Mouse (Mus musculus) midbrain, embryonic 14.5 days (tissue): Measurements from ENCODE around the gene Cst11. TPM values are rescaled to one million over a fixed set of nuclear protein-coding genes. Genes with fewer than 3 reads are reported as not detected.
"Not testable (repeated sequence)": the region's sequence is repeated elsewhere in the genome, so short reads cannot be mapped to it uniquely, and the experiment has no call there.

ENCODE experiments used
- ATAC-seq: fragments of 200-750 bp; cut with Nextera tagmentation; 2 replicates; pipeline ENCODE4 v1.8.0; 2017; ENCODE audit warnings: moderate number of reproducible peaks, moderate library complexity; ENCODE audit not compliant: low FRiP score, low TSS enrichment
- DNase-seq: peaks from one replicate; pipeline ENCODE4 v3.0.0-alpha.2; 2015
- H3K27ac ChIP-seq: fragments of 300-500 bp; sonication (generic); replicated peaks from 2 replicates; pipeline ENCODE4 v1.5.1; 2014; ENCODE audit warnings: mild to moderate bottlenecking, low read depth, low read length, moderate library complexity
- H3K27me3 ChIP-seq: fragments of 300-500 bp; sonication (generic); 2 replicates; pipeline ENCODE4 v1.6.1; 2014; ENCODE audit warnings: low read length, control low read depth, mixed read lengths; ENCODE audit not compliant: control insufficient read depth, insufficient read depth
- H3K36me3 ChIP-seq: fragments of 300-500 bp; sonication (generic); 2 replicates; pipeline ENCODE4 v1.6.1; 2014; ENCODE audit warnings: low read length, control low read depth; ENCODE audit not compliant: control insufficient read depth, insufficient read depth
- H3K4me1 ChIP-seq: fragments of 300-500 bp; sonication (generic); 2 replicates; pipeline ENCODE4 v1.6.1; 2014; ENCODE audit warnings: mild to moderate bottlenecking, antibody characterized with exemption, low read length, control low read depth; ENCODE audit not compliant: control insufficient read depth, insufficient read depth
- H3K4me2 ChIP-seq: fragments of 300-500 bp; sonication (generic); 2 replicates; pipeline ENCODE4 v1.6.1; 2014; ENCODE audit warnings: mild to moderate bottlenecking, low read length, moderate library complexity
- H3K4me3 ChIP-seq: fragments of 300-500 bp; sonication (generic); replicated peaks from 2 replicates; pipeline ENCODE4 v1.5.1; 2014; ENCODE audit warnings: low read depth, low read length
- H3K9ac ChIP-seq: fragments of 300-500 bp; sonication (generic); replicated peaks from 2 replicates; pipeline ENCODE4 v1.6.1; 2014; ENCODE audit warnings: mild to moderate bottlenecking, low read length, moderate library complexity
- H3K9me3 ChIP-seq: fragments of 300-500 bp; sonication (generic); 2 replicates; pipeline ENCODE4 v1.6.1; 2016; ENCODE audit warnings: low read length, control low read depth, mixed read lengths; ENCODE audit not compliant: control insufficient read depth
- WGBS: fragments of 180-500 bp; shearing (Covaris S2); extraction: QIAGEN DNeasy Blood & Tissue Kit; methylation state at CpG from one replicate; pipeline ENCODE4 v1.1.7; 2014; 5-methylcytosine and 5-hydroxymethylcytosine counted together
- polyA plus RNA-seq: library from polyadenylated mRNA; unstranded; fragments of >200 nt; fragmentation: Nextera tagmentation; extraction: Ambion mirVana; gene quantifications from 2 replicates; pipeline ENCODE4 v1.2.1, GENCODE M21; 2014

Cst11 gene
- not detected in 2 replicates for polyA plus RNA-seq

- not testable (repeated sequence) for H3K4me2 ChIP-seq, H3K36me3 ChIP-seq, H3K27ac ChIP-seq, ATAC-seq, H3K4me1 ChIP-seq, H3K9me3 ChIP-seq, DNase-seq, H3K9ac ChIP-seq, H3K27me3 ChIP-seq, H3K4me3 ChIP-seq
- WGBS: 91% methylated on average over 4 of the region's 4 CpGs
Measured at GRCm38 (mm10) chr2:148771397-148771796, at the start of gene Cst11. Cst11 (minus strand) TSS chr2:148771497.

GRCm38 (mm10) chr2:148819909-148820308 is 48.6 kb upstream of the Cst11 start, which contains the start of gene Cst13:
Cst13 (plus strand) TSS chr2:148820081.
- no peak for DNase-seq
- Histone ChIP-seq H3K9ac (no peak within 1 kb of the TSS), H3K27ac (no peak within 1 kb of the TSS), H3K4me1 (no peaks in the 10 kb centered on the region), H3K9me3 (no peaks in the 10 kb centered on the region), H3K36me3 (no peaks in the 10 kb centered on the region), H3K27me3 (no peaks in the 10 kb centered on the region), H3K4me2 (no peak within 1 kb of the TSS), H3K4me3 (no peak within 1 kb of the TSS)
- no peak for ATAC-seq

- no peak for DNase-seq
- no peaks in the 10 kb centered on the region for H3K27me3 ChIP-seq
- H3K4me2 ChIP-seq: no peak overlapping the region
- no peaks in the 10 kb centered on the region for H3K9me3 ChIP-seq
- H3K4me1 ChIP-seq: no peaks in the 10 kb centered on the region
- H3K4me3 ChIP-seq: no peak overlapping the region
- H3K36me3 ChIP-seq: no peaks in the 10 kb centered on the region
- no peak overlapping the region for H3K9ac ChIP-seq
- WGBS: 80% methylated on average over 6 of the region's 6 CpGs
- no peak for ATAC-seq
- no peak overlapping the region for H3K27ac ChIP-seq
Measured at GRCm38 (mm10) chr2:148806696-148807095, 35.4 kb upstream of the Cst11 start.

GRCm38 (mm10) chr2:148801491-148801921 is 30.2 kb upstream of the Cst11 start:
- Histone ChIP-seq H3K9me3 (no peaks in the 10 kb centered on the region), H3K9ac (no peak overlapping the region), H3K27ac (no peak overlapping the region), H3K27me3 (no peaks in the 10 kb centered on the region), H3K4me3 (no peak overlapping the region), H3K4me2 (no peak overlapping the region), H3K36me3 (no peaks in the 10 kb centered on the region), H3K4me1 (no peaks in the 10 kb centered on the region)
- WGBS: 78% methylated on average over 3 of the region's 3 CpGs
- ATAC-seq: no peak
- DNase-seq: no peak

GRCm38 (mm10) chr2:148798485-148798884 is 27.2 kb upstream of the Cst11 start, which contains the start of gene Cst8:
Cst8 (plus strand) TSS chr2:148798785.
- WGBS: 92% methylated on average over 1 of the region's 1 CpGs
- ATAC-seq: no peak
- Histone ChIP-seq H3K9ac (no peak within 1 kb of the TSS), H3K4me1 (no peaks in the 10 kb centered on the region), H3K27ac (no peak within 1 kb of the TSS), H3K4me3 (no peak within 1 kb of the TSS), H3K4me2 (no peak within 1 kb of the TSS), H3K36me3 (no peaks in the 10 kb centered on the region), H3K27me3 (no peaks in the 10 kb centered on the region), H3K9me3 (no peaks in the 10 kb centered on the region)
- DNase-seq: no peak

GRCm38 (mm10) chr2:148789142-148789541 is 17.8 kb upstream of the Cst11 start, which contains the start of gene Cst12:
Cst12 (plus strand) TSS chr2:148789361.
- no peaks in the 10 kb centered on the region for H3K27me3 ChIP-seq
- WGBS: 97% methylated on average over 6 of the region's 6 CpGs
- H3K36me3 ChIP-seq: no peaks in the 10 kb centered on the region
- ATAC-seq: no peak
- no peak within 1 kb of the TSS for H3K4me2 ChIP-seq
- no peaks in the 10 kb centered on the region for H3K4me1 ChIP-seq
- H3K4me3 ChIP-seq: no peak within 1 kb of the TSS
- no peak within 1 kb of the TSS for H3K27ac ChIP-seq
- H3K9me3 ChIP-seq: no peaks in the 10 kb centered on the region
- no peak for DNase-seq
- no peak within 1 kb of the TSS for H3K9ac ChIP-seq

- Histone ChIP-seq H3K9ac (no peak within 1 kb of the TSS), H3K4me1 (no peaks in the 10 kb centered on the region), H3K4me2 (no peak within 1 kb of the TSS), H3K9me3 (no peaks in the 10 kb centered on the region), H3K27ac (no peak within 1 kb of the TSS), H3K36me3 (no peaks in the 10 kb centered on the region), H3K4me3 (no peak within 1 kb of the TSS), H3K27me3 (no peaks in the 10 kb centered on the region)
- ATAC-seq: no peak
- 4% methylated on average over 1 of the region's 1 CpGs for WGBS
- DNase-seq: no peak
Measured at GRCm38 (mm10) chr2:148781709-148782108, 10.4 kb upstream of the Cst11 start, which contains the start of gene 8030411F24Rik. 8030411F24Rik (plus strand) TSS chr2:148782009.

GRCm38 (mm10) chr2:148763648-148764388 is 7.5 kb downstream of the Cst11 start:
- Histone ChIP-seq H3K4me1 (no peaks in the 10 kb centered on the region), H3K36me3 (no peaks in the 10 kb centered on the region), H3K4me3 (no peak overlapping the region), H3K9me3 (no peaks in the 10 kb centered on the region), H3K27ac (no peak overlapping the region), H3K4me2 (no peak overlapping the region), H3K9ac (no peak overlapping the region), H3K27me3 (no peaks in the 10 kb centered on the region)
- ATAC-seq (no peak), DNase-seq (no peak)
- WGBS: 94% methylated on average over 1 of the region's 1 CpGs

GRCm38 (mm10) chr2:148754310-148754846 is 16.9 kb downstream of the Cst11 start:
- Histone ChIP-seq H3K4me1 (no peaks in the 10 kb centered on the region), H3K4me3 (no peak overlapping the region), H3K9me3 (no peaks in the 10 kb centered on the region), H3K4me2 (no peak overlapping the region), H3K9ac (no peak overlapping the region), H3K27ac (no peak overlapping the region), H3K27me3 (no peaks in the 10 kb centered on the region), H3K36me3 (no peaks in the 10 kb centered on the region)
- WGBS: 85% methylated on average over 1 of the region's 1 CpGs
- DNase-seq: no peak
- ATAC-seq: no peak
